Mouse (Mus musculus) adipose tissue, adult 10 weeks (tissue): ENCODE measurements around the gene Nlrc5. TPM values are rescaled to one million over a fixed set of nuclear protein-coding genes. Genes with fewer than 3 reads are reported as not detected.

Experiments
- polyA plus RNA-seq: library from polyadenylated mRNA; stranded (reverse); fragments of 350-450 nt; fragmentation: Illumina TruSeq; extraction: RNeasy Lipid Tissue Mini Kit (QIAGEN cat#74804); gene quantifications from one replicate; pipeline ENCODE4 v1.2.3, GENCODE M21; 2014; ENCODE audit warnings: low read depth, low replicate concordance

Gene Nlrc5
- 12.3 TPM for polyA plus RNA-seq

DNA sequence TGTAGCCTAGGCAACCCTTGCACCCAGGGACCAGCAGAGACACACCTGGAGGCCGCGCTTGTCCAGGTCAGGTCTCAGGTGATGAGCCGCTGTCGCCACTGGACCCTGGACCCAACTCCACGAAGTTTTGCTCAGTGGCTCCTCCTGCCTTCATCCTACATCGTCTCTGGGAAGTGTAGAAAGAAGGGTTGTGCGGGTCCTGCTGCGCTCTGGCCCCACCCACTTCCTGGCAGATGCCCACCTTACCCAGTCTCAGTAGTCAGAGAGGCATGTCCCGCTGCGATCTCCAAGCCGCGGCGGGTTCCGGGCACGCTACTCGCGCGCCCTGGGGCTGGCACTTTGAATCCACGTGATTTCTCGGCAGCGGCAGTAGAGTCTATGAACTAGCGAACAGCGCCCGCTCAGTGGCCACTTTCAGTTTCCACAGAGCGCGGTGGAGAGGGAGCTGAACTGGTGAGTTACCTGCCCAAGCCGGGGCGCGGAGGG, at the start of gene Nlrc5:
Nlrc5 (plus strand) TSS at position 376 of the 486 bp plus-strand sequence.

DNA sequence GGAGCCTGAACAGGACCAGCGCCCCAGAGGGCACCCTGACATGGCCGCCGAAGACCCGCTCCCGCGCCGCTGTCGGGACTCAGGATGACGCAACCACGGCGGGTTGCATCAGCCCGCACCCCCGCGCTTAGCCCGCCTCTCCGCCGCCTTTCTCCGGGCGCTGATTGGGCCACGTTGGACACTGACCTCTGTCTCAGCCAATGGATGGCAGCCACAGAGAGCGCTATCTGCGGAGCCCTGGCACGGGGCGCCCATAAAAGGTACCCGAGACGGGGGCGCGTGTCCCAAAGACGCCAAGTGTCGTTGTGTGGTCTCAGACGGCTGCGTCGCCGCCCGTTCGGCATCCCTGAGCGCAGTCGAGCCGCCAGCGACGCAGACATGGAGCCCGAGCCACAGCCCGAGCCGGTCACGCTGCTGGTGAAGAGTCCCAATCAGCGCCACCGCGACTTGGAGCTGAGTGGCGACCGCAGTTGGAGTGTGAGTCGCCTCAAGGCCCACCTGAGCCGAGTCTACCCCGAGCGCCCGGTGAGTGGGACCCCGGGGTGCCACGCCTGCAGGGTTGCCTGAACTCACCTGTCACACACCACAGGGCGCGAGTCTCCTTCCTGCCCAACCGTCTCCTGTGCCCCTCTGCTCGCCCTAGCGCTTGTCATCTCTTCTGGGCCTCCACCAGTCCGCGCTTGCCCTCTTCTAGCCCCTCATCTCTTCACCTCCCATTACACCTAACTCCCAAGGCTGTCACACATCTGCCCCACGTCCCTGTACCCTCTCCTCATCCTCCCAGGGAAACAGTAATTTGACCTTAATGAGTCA, 47.7 kb upstream of the Nlrc5 start, which contains the start of gene Herpud1:
Herpud1 (plus strand) TSS at position 225 of the 813 bp plus-strand sequence.

DNA sequence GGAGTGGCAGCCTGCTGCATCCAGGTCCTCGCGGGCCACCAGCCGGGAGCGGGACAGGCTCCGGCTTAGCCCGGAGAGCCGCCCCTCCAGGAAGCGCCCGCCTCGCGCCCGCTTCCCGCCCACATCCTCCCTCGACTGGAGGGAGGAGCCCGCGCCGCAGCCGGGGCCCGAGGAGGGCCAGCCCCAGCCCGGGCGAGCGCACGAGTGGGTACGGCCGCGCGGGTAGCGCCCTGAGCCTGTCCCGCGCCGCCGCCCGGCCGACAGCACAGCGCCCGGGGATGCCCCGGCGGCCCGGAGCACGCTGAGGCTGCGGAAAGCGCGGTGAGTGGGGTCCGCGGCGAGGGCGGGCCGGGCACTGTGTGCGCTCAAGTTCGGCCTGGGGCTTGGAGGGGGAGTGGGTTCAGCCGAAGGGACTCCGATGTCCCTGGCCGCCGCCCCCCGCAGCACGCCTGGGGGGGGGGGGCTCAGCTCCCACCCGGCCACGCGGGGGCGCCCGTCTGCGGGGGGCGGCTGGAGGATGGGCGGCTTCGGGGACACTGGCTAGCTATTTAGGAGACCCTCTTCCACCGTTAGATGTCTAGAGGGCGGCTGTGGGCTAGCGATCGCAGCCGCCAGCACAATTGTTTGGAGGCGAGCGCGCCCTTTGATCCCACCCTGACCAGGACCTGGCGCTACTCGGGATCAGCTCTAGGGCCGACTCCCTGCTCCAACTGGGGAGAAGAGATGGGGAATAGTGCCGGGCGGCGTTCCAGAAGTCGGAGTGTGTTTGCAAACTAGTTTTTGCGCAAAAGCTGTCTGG, 98.9 kb downstream of the Nlrc5 start, which contains the start of gene Cpne2:
Cpne2 (plus strand) TSS at position 118 of the 799 bp plus-strand sequence.

Other genes starting within 250 kb of the Nlrc5 start
- gene Nup93, start 219.8 kb upstream of the Nlrc5 start, polyA plus RNA-seq, result 21.7 TPM
- 1.6 TPM for gene Slc12a3, start 105.2 kb upstream of the Nlrc5 start, polyA plus RNA-seq
- gene Herpud1, start 47.9 kb upstream of the Nlrc5 start, polyA plus RNA-seq, result 131 TPM
- gene Cpne2, start 98.6 kb downstream of the Nlrc5 start, polyA plus RNA-seq, result 29.3 TPM
- gene Rspry1, start 167.6 kb downstream of the Nlrc5 start, polyA plus RNA-seq, result 13.9 TPM
- 31.5 TPM for gene Fam192a, start 167.6 kb downstream of the Nlrc5 start, polyA plus RNA-seq
- 50.6 TPM for gene Arl2bp, start 232.2 kb downstream of the Nlrc5 start, polyA plus RNA-seq